Mouse (Mus musculus): ENCODE measurements around the gene Gramd1b.
A peak's percentile ranks its signal among the peaks of the same experiment; 100 is the strongest.

Gramd1b gene

DNA sequence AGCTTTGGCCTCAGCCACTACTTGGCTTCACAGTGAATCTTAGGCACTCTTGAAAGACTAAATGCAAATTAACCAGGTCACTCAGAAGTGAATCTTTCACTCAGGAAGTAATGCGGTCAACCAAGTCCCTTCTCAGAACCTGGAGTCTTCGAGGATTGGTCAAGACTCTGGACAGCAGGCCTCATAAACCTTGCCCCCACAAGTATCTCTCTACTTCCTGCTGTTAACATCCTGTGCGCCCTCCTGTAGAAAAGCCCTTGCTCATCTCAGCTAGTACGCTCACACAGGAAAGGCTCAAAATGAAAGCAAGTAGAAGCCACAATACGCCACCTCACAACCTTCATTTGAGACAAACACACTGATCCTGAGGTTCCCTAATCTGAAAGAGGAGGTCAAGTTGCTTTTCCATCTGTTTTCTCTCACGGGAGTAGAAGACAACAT lies 107.7 kb downstream of the Gramd1b start:
- DNase-seq (ENCODE audit: low spot score): no peak

DNA sequence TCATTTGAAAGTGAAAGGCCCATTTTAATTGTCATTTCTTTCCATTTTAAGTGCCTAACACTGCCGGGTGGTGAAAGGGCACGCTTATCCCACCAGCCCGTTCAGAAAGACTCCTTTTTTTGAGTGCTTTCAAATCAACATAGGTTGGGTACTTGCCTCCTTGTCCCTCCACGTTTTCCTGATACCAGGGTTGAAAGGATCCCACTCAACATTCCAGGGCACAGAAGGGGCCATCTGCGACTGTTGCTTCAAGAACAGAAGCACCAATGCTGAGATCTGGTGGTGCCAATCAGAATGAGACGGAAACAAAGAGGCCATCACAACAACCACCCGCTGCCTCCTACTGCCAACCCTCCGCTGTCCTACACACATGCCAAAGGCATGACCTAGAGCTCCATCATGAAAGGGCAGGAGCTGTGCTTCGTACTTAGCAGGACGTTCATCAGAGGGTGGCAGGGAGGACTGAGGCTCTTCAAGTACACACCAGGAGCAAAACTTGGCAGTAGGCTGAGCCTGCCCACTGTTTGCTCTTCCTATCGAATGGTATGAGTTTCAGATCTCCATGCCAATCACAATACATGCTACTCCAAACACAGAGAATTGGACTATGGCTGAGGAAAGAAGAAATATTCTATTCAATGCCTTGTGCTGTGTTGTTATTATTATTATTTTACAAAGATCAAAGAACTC lies 108.7 kb downstream of the Gramd1b start:
- no peak for DNase-seq (ENCODE audit: low spot score)

DNA sequence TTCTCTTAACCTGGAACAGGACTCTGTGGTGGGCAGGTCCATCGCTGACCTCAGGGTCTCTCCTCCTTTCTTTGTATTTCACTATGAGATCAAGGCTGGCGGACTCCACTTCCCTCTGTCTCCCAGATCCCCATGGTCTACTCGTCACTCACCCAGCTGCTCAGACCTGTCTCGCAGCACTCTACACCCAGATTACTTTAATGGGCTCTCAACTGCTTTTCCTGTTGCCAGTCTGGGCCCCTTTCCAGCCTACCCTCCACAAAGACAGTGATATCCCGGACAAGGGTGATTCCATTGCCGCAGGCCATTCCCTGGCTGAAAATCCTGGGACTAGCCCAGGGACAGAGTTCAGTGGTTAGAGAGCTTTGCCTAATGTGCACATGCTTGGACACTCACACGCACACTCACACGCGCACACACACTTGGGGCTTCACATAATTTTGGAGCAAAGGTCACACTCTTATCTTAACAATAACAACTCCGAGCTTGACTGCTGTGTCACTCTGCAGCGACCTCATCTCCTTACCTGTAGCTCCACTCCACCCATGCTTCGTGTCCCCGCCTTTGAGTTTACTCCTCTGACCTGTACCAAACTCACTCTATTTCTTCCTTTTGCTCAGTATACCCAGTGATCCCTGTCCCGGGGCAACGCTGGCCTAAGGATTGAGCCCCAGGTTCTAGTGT lies 110.4 kb downstream of the Gramd1b start:
- DNase-seq (ENCODE audit: low spot score): no peak

DNA sequence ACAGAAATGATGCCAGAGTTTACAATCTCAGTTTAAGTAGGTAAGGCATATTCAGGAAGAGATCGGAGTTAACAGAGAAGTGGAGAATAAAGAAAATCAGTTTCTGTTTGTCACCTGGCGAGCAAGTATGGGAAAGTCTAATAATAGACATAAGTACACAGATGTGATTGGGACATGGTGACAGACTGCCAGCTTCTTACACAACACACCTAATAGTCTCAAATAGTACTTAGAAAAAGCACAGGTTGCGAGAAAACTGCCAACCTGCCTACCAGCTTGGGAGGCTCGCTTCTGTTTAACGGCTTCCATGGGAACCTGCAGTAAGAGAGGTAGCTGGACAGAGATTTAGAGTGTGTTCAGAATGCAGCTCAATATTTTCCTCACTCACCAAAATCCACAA lies 112.4 kb downstream of the Gramd1b start:
- no peak for DNase-seq (ENCODE audit: low spot score)

DNA sequence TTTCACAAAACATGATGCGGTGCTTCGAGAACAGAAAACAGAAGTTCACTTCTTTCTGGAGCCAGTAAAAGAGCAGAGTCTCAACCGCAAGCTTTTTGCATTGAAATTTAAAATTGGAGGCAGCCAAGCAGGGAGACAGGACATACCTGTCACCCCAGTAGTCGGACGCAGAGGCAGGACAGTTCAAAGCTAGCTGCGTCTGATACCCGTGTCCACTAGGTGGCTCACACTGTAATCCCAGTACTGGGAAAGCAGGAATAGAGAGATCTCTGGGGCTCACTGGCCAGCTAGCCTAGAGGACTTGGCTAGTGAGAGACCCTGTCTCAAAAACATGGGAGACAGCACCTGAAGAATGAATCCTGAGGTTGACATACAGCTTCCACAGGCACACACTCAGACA lies 115.0 kb downstream of the Gramd1b start:
- no peak for DNase-seq (ENCODE audit: low spot score)

DNA sequence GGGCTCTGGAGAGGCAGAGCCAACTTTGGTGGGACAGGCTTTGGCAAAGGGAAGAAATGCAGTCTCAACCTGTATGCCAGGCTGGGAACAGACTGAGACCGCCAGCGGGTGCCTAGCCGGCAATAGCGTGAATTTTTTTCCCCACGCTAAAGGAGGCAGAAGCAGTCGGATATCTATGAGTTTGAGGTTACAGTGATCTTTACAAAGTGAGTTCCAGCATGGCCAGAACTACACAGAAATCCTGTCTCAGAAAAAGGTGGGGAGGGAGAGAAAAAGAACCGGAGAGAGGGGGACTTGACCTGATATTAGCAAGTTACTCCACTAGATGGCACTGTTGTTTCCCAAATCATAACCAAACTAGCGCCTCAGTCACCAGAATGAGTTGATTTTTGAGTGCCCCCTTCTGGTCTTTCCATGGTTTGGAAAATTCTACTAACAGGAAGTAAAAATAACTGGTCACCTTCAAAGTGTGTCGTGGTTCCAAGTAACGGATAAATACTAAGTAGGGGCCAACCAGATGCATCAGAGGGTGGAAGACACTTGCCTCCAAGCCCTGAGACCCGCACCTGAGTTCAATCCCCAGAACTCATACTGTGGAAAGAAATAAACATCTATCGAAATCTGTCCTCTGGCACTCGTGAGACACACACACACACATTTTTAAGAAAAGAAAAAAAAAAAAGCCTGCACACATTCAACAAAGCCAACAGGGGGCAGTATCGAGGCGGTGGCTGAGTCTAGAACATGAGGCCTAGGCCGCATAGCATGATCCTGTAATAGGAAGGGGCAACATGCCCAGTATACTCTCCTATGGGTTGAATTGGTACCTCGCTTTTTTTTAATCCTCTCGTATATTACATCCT lies 116.0 kb downstream of the Gramd1b start:
- DNase-seq (ENCODE audit: low spot score): peak; percentile 70

DNA sequence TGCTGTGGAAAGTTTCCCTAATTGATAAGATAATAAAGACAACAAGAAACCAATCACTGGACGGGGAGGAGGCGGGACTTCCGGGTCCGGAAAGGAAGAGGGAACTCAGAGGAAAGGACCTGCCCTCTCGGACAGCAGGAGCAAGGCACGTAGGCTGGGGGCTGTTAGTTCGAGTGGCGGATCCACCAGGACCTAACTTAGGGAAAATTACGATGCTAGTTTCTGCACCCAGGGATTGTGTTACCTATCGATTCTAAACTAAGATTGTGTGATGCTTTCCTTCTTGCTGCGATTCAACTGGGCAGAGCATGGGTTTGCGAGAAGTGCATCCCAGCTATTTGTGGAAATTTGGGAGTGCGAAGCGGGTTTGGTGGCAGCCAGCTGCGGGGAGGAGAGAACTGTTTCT lies 116.7 kb downstream of the Gramd1b start:
- DNase-seq (ENCODE audit: low spot score): peak; percentile 58

DNA sequence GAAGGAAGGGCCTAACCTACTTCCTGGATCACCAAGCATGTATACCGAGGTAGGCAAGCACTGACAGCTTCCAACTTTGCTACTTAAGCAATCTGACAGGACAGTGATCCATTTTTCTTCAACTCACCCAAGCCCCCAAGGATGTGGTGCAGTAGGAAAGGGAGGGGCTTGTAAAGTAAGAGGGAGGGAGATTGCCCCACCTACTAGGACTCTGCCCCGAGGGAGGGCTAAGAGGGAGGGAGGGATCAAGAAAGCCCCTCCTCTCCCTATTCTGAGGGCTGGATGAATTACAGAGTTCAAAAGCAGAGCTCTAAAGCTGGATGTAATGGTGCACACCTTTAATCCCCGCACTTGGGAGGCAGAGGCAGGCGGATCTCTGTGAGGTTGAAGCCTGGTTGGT lies 117.6 kb downstream of the Gramd1b start:
- DNase-seq (ENCODE audit: low spot score): no peak

DNA sequence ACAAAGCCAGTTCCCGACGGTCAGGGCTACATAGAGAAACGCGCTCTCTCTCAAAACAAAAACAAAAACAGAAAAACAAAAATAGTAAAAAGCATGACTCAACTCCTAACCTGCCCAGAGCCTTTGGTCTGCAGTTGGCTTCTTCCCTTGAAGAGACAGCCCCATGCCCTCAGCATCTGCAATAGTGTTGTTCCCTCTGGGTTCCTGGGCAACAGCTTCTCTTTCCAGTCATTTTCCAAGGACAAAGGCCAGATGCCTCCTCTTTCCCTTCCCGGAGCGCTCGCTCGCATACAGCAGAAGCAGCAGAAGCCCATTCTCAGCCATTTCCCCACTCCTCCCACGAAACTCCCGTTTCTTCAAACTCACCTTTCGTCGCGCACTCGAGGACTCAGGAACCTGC lies 118.3 kb downstream of the Gramd1b start:
- DNase-seq (ENCODE audit: low spot score): no peak

DNA sequence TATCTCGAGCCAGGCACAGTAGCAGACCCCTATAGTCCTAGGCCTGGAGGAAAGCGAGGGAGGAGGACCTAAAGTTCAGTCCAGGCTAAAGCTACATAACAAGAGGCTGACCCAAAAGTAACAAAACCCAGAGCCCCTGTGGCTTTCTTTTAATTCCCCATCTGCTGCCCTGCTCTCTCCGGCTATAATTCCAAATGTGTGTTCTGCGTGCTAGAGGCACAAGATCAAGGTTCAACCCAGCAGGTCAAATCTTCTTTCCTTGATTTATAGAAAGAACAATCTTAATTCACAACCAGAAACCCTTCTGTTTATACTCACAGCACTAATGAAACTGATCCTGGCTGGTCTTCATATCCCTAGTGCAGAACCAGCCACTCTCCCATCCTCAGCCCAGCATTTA lies 118.9 kb downstream of the Gramd1b start:
- no peak for DNase-seq (ENCODE audit: low spot score)

DNA sequence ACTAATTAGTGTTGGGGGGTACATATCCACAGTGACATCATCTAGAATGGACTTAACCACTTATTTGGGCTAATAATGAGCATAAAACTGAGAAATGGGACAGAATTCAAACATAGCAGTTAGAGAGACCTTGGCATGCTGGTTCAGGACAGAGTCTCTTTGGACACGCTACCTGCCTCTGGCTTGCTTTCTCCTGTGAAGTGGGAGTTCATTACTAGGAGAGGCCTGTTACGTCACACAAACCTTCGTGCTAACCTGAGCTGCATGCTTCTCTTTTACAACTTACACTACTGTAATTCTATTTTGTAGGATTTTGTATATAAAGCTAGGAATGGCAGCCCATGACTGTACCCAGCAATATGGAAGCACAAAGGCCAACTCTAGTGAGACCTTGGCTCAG lies 120.3 kb downstream of the Gramd1b start:
- no peak for DNase-seq (ENCODE audit: low spot score)

DNA sequence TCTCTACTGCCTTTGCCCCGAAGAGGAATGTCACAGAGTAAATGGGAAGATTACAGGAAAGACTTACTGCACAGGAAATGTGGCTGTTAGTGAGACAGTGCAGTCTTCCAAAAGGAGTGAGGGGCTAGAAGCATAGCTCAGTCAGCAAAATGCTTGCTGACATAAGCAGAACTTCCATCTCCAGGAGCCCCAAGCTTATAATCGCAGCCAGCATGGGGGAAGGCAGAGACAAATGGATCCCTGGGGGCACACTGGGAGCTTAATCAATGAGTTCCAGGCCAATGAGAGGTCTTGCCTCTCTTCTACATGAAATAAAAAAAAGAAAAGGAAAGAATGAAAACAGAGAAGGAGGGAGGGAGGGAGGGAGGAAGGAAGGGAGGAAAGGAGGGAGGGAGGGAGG lies 122.1 kb downstream of the Gramd1b start:
- DNase-seq (ENCODE audit: low spot score): no peak

DNA sequence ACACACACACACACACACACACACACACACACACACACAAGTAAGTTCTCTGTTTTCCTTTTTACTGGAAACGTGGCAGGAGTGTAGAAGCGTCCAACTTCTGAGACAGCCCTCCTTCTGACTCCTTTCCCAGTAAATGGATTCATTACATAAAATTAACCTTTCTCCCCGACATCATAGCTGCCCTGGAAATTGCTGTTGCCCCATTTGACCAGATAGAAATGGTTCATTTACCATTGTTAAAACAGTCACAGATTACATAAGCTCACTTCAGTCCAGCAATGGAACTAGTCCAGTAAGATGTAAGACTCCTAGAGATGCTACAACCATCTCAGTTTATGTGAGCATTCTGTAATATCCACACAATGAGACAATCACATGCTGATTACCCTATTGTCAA lies 122.8 kb downstream of the Gramd1b start:
- DNase-seq (ENCODE audit: low spot score): no peak

DNA sequence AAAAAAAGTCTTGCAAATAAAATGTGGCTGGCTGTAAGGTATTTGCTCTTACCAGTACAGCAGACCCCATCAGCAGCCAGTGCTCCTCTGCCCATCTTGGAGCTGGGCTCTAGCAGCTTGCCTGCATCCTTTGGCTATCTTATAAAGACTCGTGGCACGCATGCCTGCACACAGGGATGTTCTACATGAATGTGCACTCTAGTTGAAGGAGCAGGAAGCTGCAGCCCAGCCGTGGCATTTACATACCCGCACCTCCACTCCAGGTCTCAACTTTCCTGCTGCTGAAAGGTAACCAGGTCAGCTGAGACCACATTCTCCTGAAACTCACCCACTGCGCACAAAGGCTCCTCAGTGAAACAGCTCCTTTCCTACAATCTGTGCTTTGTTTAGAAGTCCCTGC lies 123.3 kb downstream of the Gramd1b start:
- DNase-seq (ENCODE audit: low spot score): no peak

DNA sequence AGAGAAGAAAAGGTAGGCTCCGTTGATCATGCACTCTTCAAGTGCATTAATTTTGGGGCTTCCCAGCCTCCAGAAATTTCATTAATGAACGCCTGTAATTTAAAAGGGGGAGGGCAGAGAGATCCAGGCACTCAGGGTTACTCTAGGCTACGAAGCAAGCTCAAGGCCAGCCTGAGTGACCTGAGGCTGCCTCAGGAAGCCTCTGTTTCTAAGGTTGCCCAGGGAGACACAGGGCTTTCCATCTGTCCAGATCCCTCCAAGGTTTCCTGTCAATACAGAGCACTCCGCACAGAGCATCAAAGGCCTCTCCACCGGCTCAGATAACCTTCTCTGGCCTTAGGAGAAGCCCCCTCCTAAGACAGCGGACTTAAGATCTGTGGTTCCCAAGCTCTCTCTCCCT lies 125.4 kb downstream of the Gramd1b start:
- DNase-seq (ENCODE audit: low spot score): no peak

DNA sequence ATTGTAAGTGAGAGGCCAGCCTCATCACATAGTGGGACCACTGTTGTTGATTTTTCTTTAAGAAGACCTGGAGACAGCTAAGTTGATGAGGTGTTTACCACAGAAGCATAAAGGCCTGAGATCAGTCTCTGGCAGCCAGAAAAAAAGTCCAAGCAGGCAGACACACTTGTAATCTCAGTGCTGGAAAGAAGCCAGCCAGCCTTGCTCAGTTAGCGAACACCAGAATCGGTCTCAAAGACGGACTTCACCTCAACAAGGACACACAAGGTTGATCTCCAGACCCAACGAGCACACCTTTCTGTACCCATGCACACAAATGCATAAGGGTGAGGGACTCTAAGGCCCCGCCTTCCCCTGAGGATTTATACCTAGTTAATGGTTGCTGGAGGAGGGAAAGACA lies 125.9 kb downstream of the Gramd1b start:
- DNase-seq (ENCODE audit: low spot score): no peak

DNA sequence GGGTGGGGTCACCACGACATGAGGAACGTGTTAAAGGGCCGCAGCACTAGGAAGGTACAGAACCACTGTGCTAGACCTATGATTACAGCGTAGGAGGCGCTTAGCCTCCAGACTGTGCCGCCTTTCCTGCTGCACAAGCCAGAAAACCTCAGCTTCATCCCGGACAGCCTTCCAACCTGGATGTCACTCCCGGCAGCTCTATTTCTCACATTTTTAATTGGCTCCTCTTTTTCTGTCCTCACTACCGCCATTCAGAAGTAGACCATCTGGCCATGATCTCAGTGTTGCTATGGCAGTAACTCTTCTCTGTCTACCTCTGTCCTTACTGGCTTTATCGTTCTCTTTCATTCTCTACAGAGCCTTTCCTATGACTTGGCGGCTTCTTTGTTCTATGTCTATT lies 126.5 kb downstream of the Gramd1b start:
- DNase-seq (ENCODE audit: low spot score): no peak

DNA sequence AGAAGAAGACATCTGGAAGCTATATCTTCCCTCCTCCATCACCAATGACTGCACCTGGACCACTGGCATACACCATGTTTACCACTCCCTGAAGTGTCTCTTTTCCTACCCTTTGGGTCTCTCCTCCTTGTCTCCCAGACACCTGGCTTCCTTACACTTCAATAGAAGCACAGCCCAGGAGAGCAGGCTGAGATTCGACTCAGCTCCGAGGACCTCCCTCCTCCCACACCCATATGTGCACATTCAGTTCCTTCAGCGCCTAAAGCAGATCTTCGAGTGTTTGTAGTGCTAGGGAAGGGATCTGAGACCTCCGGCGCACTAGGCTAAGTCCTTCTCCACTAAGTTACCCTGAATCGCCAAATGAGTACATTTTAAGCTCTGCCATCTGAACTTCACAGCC lies 127.4 kb downstream of the Gramd1b start:
- DNase-seq (ENCODE audit: low spot score): no peak

DNA sequence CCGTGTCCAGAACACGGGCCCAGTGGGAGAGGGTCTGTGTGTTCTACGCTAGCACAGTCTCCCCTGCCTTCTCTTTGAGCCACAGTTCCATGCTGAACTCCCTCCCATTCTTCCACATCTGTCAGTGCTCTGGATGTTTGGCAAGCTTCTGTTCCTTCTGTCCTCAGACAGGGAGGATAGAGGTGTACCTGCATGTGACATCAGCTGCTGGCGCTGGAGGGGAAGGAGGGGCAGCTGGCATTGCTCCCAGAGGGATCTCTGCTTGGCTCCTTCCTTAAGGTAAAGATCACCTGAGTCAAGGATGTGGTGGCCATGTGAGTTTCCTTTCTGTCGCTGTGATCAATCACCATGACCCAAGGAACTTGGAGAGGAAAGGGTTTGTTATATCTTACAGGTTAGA lies 129.4 kb downstream of the Gramd1b start:
- DNase-seq (ENCODE audit: low spot score): no peak

DNA sequence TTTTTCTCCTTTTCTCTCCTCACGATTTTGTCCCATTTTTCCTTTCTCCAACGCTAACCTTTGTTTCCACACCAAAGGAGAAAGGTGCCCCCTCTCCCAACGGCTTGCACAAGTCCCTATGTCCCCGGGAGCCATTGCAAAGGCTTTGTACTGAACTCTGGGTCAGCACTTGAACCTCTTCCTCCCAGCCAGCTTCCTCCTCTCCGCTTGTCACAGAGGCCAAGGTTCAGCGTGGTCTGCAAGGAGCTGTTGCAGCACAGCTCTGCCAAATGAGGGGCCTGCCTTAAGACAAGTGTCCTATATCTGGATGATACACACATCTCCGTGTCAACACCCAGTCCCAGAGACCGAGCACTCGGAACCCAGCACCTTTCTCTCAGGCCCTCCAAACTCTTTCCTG lies 130.3 kb downstream of the Gramd1b start:
- peak; percentile 75 for DNase-seq (ENCODE audit: low spot score)

DNA sequence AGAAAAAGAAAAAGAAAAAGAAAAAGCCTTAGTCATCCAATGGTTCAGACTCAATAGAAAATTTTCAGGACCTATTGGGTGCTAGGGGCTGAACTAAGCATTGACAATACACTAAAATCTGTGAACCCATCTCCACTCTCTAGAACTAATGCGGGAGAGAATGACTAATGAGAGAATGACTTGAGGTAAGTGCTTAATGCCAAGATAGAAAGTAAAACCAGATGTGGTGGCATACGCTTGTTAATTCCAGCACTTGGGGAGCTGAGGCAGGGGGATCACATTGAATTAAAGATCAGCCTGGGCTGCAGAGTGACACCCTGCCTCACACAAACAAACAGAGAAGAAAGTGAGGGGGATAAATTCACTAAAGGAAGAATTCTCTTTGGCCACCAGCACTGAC lies 131.0 kb downstream of the Gramd1b start:
- DNase-seq (ENCODE audit: low spot score): no peak

DNA sequence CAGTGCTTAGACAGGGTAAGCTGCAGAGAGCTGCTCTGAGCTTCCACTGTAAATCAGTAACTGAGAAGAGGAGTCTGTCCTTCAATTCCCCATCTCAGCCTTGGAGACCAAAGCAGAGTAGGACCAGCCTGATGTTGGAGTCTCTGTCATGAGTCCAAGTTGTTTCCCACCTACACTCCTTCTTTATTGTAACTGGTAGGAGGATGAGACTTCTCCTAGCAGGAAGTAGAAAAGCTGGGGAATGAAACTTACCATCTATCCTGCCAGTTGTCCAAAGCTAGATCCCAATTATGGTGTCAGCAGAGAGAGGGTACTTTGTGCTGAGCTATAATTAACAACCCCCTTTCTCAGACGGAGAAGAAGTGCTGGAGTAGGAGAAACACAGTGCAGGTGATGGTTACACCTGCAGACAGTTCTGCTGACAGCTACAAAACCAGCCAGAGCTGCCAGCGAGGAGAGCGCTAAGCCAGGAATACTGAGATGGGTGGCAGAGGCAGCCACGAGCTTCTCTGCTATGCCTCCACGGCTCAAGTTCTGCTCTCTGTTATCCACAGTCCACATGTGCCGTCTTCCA lies 131.7 kb downstream of the Gramd1b start:
- DNase-seq (ENCODE audit: low spot score): no peak

Measured in yolk sac, embryonic 10.5 days (tissue).